Mouse (Mus musculus): ENCODE measurements around the gene Trio. TPM values are rescaled to one million over a fixed set of nuclear protein-coding genes. Genes with fewer than 3 reads are reported as not detected.

Gene Trio
- total RNA-seq, 2 experiments from 2014 or later, result 63.2 to 68.9 TPM

GRCm38 (mm10) chr15:27877831-27878230, 147.8 kb downstream of the Trio start:
- peak in 1 of 2 experiments; percentile 13 for DNase-seq

DNA sequence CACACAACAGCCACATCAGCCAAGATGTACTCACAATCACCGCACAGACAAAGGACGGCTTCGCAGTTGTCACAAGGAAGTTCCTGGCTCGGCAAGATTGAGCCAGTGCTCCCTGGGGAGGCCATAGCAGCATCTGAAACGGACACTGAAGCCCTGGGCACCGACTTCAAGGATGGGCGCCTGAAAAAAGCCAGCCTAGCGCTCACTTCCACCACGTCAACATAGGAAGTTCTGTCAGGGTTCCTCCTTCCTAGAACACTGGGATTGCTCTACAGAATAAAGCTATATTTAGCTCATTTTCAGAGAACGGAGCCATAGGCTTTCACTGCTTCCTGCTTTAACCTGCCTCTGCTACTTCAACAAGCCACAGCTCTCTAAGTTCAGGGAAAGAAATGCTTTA, 149.3 kb downstream of the Trio start:
- peak in 1 of 2 experiments; percentile 21 for DNase-seq

GRCm38 (mm10) chr15:27875753-27876152, 149.9 kb downstream of the Trio start:
- no peak for DNase-seq

DNA sequence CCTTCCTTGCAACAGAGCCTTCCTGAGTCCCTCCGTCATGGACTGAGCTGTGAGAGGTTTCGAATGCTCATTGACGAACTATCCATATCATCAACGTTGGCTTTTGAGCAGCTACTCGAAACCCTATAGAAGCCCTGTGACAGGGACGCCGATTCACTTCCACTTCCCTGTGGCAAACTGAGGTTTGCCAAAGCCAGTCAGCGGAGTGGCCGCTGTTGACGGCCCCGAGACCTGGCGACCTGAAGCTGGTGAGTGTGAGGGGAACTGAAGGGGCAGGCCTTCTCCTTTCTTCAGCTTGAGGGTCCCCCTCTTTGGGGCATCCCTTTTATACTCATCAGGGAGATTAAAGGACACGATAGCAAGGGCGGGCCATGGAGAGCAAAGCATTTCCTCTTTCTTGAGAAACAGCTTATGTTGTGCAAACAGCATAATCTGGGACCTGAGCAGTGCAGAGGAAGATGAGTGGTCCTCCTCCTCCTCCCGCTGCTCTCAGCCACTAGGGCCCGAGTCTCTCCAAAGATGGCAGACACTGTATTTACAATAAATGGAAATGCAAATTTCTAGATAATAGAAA, 151.8 kb downstream of the Trio start:
- DNase-seq, result no peak

- DNase-seq, result no peak
These were observed 153.4 kb downstream of the Trio start for GRCm38 (mm10) chr15:27872286-27872685.

DNA sequence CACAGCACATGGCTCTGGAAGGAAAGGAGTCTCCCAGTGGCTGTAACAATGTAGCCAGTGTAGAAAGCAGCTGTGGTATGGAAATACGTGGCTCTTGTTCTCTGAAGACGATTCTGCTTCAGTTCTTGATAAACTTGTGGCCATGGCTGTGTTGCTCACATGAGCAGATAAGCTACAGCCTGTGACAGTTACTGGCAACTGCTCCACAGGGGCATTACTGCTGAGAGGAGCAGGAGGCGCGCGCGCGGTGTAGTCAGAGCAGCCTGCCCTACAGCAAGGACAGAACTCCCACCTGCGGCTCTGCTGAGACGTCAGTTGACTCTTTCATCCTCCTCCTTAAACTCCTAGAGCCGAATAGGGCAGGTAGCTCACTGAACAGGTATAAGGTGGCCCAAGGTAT, 153.9 kb downstream of the Trio start:
- no peak for DNase-seq

DNA sequence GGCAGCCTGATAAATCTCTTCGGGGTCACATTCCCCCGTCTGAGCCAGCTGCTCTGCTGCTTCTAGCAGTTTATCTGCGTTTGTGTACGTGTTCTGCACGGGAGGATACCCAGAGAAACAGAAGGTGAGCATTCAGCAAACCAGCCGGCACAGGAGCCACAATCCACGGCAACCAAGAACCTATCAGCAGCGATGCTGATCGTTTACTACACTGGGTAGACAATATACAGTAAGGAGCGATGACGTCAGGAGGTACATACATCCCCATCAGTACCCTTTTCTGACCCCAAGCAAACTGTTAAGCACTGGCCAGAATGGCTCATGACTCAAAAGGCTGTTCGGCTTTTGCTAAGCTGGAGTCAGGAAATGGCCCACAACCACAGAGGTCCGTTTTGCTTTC, 154.4 kb downstream of the Trio start:
- no peak for DNase-seq

DNA sequence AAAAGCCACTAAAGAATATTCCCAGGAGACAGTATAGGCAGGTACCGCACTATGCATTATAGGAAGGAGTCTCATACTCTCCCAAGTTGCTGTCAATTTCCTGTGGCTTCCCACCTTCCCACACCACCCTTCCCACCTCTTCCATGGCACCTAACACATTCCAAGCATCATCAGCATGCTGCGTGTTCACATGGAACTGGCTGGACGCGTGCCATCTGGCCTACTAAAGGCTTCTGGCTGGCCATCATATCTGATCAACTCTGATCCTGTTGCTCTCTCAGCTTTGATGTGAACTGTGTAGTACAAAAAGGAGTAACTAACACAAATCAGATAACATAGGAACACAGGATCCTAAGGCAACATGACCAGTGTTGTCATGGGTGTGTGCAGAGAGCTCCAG, 156.6 kb downstream of the Trio start:
- peak in 1 of 2 experiments; percentile 24 for DNase-seq

DNA sequence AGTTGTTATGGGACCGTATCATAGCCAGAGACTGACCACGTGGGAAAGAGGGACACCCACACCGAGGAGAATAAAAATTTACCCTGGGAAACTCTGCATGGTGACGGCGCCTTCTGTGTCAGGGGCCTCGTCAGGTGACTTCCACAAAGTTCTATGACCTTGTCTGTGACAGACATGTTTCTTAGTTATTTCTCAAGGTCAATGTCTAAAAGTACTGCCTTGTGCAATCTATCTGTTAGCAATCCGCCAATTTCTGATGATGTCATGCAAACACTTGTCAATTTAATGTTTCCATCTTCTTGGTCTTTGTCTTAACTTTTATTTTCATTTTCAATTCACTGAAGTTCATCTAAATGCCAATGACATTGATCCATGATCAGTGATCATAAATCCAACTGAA, 157.8 kb downstream of the Trio start:
- peak; percentile 11 to 22 for DNase-seq

GRCm38 (mm10) chr15:27866471-27866870, 159.2 kb downstream of the Trio start:
- DNase-seq, result no peak

- no peak for DNase-seq
These were observed 159.6 kb downstream of the Trio start for GRCm38 (mm10) chr15:27866053-27866452.

DNA sequence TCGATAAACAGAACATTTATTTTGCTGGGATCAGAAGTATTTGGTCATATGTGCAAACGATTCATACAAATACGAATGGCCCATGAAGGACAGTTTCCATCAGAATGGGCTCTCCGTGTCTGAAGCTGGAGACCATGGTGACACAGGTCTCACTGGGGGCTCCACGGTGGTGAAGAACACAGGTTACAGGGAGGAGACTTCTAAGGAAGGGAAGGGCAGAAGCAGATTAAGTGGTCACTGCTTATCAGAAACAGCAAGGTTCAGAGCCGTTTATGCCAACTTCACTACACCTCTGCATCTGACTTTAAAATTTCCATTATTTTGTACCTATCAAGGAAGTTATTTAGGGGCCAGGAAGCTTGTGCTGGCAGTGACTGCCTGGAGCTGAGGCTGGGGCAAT, 161.3 kb downstream of the Trio start:
- DNase-seq, result no peak

GRCm38 (mm10) chr15:27862949-27863348, 162.7 kb downstream of the Trio start:
- DNase-seq, result no peak

GRCm38 (mm10) chr15:27860439-27860838, 165.2 kb downstream of the Trio start:
- DNase-seq, result no peak

GRCm38 (mm10) chr15:27859590-27859989, 166.1 kb downstream of the Trio start:
- peak in 1 of 2 experiments; percentile 35 for DNase-seq

DNA sequence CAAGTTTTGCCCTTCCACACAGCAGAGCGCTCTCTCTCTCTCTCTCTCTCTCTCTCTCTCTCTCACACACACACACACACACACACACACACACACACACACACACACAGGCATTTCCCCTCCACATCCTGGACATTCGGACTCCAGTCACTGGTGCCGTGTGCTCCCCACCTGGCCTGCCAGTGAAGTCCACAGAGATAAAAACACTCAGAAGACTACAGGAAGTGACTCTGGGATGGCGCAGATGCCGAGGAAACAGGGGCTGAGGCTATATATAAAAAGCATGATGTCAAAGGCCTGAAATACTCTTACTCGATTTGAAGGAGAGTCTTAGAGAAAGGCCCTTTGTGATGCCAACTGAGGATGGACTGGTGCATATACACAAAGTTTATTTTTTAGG, 166.5 kb downstream of the Trio start:
- DNase-seq, result peak in 1 of 2 experiments; percentile 23

DNA sequence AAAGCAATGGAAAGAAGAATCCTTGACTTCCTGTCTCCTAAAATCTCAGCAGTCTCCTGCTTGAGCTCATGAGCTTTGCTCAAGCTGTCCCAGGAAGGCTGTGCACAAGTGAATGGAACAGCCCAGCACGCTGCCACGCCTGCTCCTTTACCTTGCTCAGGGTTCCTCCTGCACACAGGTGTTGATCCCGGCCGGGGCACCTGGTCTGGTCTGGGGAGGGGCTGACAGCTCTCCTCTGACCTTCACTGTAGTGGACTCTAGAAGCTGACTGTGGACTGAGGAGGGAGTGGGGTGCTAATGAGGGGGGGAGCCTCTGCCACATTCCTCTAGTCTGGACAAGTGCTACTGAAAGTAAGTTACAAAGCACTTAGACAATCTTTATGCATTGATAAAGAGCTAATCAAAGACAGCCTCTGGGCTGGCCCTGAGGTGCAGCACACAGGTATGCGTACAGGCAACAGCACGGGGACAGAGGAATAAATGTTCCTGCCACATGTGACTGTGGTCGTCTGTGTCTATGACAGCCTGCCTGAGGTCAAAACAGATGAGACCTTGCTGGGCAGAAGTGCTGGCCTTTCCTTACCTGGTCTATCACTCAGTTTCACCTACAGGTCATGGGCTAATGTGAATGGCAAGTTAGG, 167.3 kb downstream of the Trio start:
- no peak for DNase-seq

GRCm38 (mm10) chr15:27857242-27857641, 168.4 kb downstream of the Trio start:
- no peak for DNase-seq

DNA sequence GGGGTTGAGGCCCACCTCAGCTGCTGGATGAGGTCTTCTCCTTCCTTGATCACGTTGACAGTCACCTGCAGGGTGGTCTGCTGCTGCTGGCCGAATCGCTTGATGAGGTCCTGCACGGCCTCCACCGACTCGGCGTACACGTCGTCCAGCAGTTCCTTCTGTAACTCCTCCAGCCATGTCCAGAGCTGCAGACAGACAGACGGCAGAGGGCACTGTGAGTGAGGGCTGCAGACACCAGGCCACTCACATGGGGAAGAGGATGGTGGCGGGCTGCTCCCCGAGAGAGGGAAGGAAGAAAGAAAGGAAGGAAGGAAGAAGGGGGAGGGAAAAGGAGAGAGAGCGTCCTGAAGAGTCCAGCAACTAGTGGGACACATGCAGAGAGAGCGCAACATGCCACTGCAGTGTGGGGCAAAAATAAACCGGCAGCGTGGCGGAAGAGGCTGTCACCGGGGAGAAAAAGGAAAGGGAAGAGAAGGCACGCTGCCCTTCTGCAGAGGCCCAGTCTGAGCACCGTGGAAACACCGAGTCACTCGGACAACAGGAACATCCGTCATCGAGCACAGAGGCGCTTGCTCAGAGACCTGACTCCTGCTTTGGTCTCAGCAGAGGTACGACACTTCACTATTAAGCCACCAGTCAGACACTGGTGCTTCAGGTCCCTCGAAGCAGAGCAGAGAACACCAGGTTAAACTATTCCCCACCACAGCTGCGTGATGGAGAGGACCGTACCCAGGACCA, 169.4 kb downstream of the Trio start:
- DNase-seq, result peak in 1 of 2 experiments; percentile 24

GRCm38 (mm10) chr15:27851312-27851711, 174.3 kb downstream of the Trio start:
- DNase-seq, result no peak

DNA sequence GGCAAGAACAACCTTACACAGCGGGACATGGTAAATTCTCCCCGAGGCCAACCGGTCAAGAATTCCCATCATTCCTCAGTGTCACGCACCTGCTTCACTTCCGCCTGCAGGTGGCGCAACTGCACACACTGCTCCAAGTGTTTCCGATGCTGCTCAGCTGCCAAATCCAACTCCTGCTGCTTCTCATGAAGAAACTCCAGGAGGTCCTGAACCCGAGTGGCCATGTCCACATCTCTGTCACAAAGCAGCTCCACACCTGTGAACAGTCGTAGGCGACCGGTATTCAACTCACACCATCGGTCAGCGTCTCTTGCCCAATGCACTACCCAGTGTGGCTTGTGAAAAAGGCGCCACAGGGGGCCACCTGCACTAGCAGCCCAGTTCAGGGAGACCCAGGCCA, 174.7 kb downstream of the Trio start:
- peak; percentile 37 to 55 for DNase-seq

DNA sequence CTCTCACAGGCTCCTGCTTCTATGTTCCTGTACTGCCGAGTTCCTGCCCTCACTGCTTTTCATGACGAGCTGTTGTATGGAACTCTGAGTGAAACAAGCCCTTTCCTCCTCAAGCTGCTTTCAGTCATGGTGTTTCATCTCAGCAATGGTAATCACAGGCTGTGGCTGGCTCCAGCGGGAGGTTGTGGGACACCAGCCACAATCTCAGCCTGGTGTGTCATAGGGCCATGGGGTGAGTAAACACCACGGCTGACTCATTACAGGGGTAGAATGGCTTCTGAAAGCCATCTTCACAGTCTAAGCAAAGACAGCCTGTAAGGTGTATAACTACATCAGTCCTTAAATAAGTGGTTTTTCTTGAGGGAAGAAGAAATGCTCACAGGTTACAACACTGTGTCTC, 175.7 kb downstream of the Trio start:
- DNase-seq, result peak; percentile 82 to 84

GRCm38 (mm10) chr15:27841696-27842095, 184.0 kb downstream of the Trio start:
- DNase-seq, result no peak

GRCm38 (mm10) chr15:27840579-27840978, 185.1 kb downstream of the Trio start:
- DNase-seq, result no peak

All from adrenal gland, postnatal 36 days (tissue).